ENCODE assay signal across 8 mouse cellular contexts in genomic region chr17:11972550-11972949, GRCm38 (mm10).
DNase-seq lines count a peak whose midpoint lies in the region; ATAC-seq and TF ChIP-seq lines count a peak whose summit lies in the region.

No protein-coding gene starts in this region.

- TF ChIP-seq EP300 in liver, postnatal 0 days (IDR thresholded peaks at IDR 0.05; ENCODE audit: low read depth): no peak

- TF ChIP-seq CTCF in liver, postnatal 0 days (IDR thresholded peaks at IDR 0.05; ENCODE audit: low read depth): peak; percentile 32; the same call in 1 of the 2 replicates

- H3K9me3 ChIP-seq in heart, embryonic 15.5 days (replicated peaks): no peaks in the 10 kb centered on the region
- no peaks in the 10 kb centered on the region for H3K9me3 ChIP-seq in liver, postnatal 0 days (ENCODE audit: low read length)

- no peaks in the 10 kb centered on the region; the same call in 1 of the 2 replicates for H3K4me1 ChIP-seq in heart, embryonic 15.5 days (replicated peaks)
- H3K4me1 ChIP-seq in liver, postnatal 0 days (ENCODE audit: insufficient read depth): no peaks in the 10 kb centered on the region

- 7% methylated on average over 9 of the region's 9 CpGs for WGBS in heart, embryonic 15.5 days
- WGBS in liver, postnatal 0 days (ENCODE audit: insufficient replicate concordance): 10% methylated on average over 9 of the region's 9 CpGs

- DNase-seq in cerebellum, postnatal 4 days (ENCODE audit: low spot score in 2 of 2): no peak
- DNase-seq in right cerebral cortex, adult 18-20 months: peak; percentile 38
- no peak for DNase-seq in right cerebral cortex, postnatal 36 days (ENCODE audit: low spot score in 2 of 2)
- DNase-seq in liver, postnatal 0 days: no peak
- DNase-seq in adrenal gland, adult 2 months: no peak
- DNase-seq in frontal cortex, postnatal 14 days (ENCODE audit: low spot score in 2 of 2): no peak

- H3K36me3 ChIP-seq in heart, embryonic 15.5 days: no peaks in the 10 kb centered on the region
- H3K36me3 ChIP-seq in liver, postnatal 0 days (replicated peaks; ENCODE audit: insufficient read depth, low read length): no peaks in the 10 kb centered on the region

- peaks cover 19% of the 10 kb centered on the region for H3K27me3 ChIP-seq in heart, embryonic 15.5 days
- no peaks in the 10 kb centered on the region for H3K27me3 ChIP-seq in liver, postnatal 0 days (ENCODE audit: insufficient read depth, low read length)

- H3K4me2 ChIP-seq in heart, embryonic 15.5 days: peak overlapping the region; percentile 58
- H3K4me2 ChIP-seq in liver, postnatal 0 days (ENCODE audit: low read depth, low read length): no peak overlapping the region

- H3K9ac ChIP-seq in heart, embryonic 15.5 days: no peak overlapping the region
- H3K9ac ChIP-seq in liver, postnatal 0 days (replicated peaks): no peak overlapping the region

- ATAC-seq in cerebellum, adult (ENCODE audit: insufficient number of reproducible peaks, low FRiP score, low TSS enrichment): peak; percentile 32; the same call in 1 of the 2 replicates
- ATAC-seq in heart, embryonic 15.5 days (replicated peaks; ENCODE audit: insufficient number of reproducible peaks, insufficient read depth, low FRiP score, low read depth): no peak
- no peak for ATAC-seq in liver, postnatal 0 days

- H3K27ac ChIP-seq in heart, embryonic 15.5 days: no peak overlapping the region
- H3K27ac ChIP-seq in liver, postnatal 0 days (ENCODE audit: low read depth): no peak overlapping the region

- H3K4me3 ChIP-seq in heart, embryonic 15.5 days: peak overlapping the region; percentile 26; the same call in 1 of the 2 replicates
- no peak overlapping the region for H3K4me3 ChIP-seq in liver, postnatal 0 days (ENCODE audit: low read depth, low read length)
